In genomic region chr3:96564633-96565032, GRCm38 (mm10) we compare ENCODE assay signal across 8 mouse cellular contexts. TPM values are rescaled to one million over a fixed set of nuclear protein-coding genes. Genes with fewer than 3 reads are reported as not detected.
A peak's percentile ranks its signal among the peaks of the same experiment; 100 is the strongest.
DNase-seq lines count a peak whose midpoint lies in the region; ATAC-seq and TF ChIP-seq lines count a peak whose summit lies in the region.

No protein-coding gene starts in this region.

- peaks cover 8% of the 10 kb centered on the region for H3K4me1 ChIP-seq in bone marrow, adult 2 months (ENCODE audit: control insufficient read depth, insufficient read depth, low read length)
- 0 out of 2 replicates have a peak, but pooled peaks cover 7% of the 10 kb centered on the region for H3K4me1 ChIP-seq in intestine, postnatal 0 days (replicated peaks; ENCODE audit: control insufficient read depth, insufficient read depth, low read length)
- H3K4me1 ChIP-seq in lung, embryonic 15.5 days, result peaks cover 55% of the 10 kb centered on the region

- H3K4me3 ChIP-seq in bone marrow, adult 2 months (replicated peaks; ENCODE audit: control insufficient read depth, low read depth, low read length), result peak overlapping the region; percentile 2
- H3K4me3 ChIP-seq in intestine, postnatal 0 days (ENCODE audit: low read depth, low read length), result no peak overlapping the region
- no peak overlapping the region for H3K4me3 ChIP-seq in lung, embryonic 15.5 days

- WGBS in bone marrow, adult 2 months, result 1% methylated on average over 7 of the region's 7 CpGs
- WGBS in intestine, postnatal 0 days, result 26% methylated on average over 7 of the region's 7 CpGs
- WGBS in lung, embryonic 15.5 days, result 31% methylated on average over 7 of the region's 7 CpGs

- peak overlapping the region; percentile 64 for H3K27ac ChIP-seq in bone marrow, adult 2 months (ENCODE audit: control insufficient read depth, insufficient read depth, low read depth, low read length, poor library complexity)
- H3K27ac ChIP-seq in intestine, postnatal 0 days (ENCODE audit: low read depth, low read length), result peak overlapping the region; percentile 65
- peak overlapping the region; percentile 93 for H3K27ac ChIP-seq in lung, embryonic 15.5 days

- no peak overlapping the region for H3K9ac ChIP-seq in intestine, postnatal 0 days (ENCODE audit: low read depth, low read length)
- H3K9ac ChIP-seq in lung, embryonic 15.5 days, result no peak overlapping the region

- no peak for TF ChIP-seq CTCF in bone marrow, adult 2 months (IDR thresholded peaks at IDR 0.05; ENCODE audit: control insufficient read depth, insufficient read depth, low read length)
- no peak for TF ChIP-seq CTCF in intestine, postnatal 0 days (IDR thresholded peaks at IDR 0.05; ENCODE audit: low read depth)

- ATAC-seq in intestine, postnatal 0 days, result no peak; the same call in 1 of the 2 replicates
- ATAC-seq in lung, embryonic 15.5 days (ENCODE audit: borderline replicate concordance, extremely low read depth, low FRiP score, low TSS enrichment), result peak; percentile 28; the same call in 1 of the 2 replicates

- H3K4me2 ChIP-seq in intestine, postnatal 0 days (replicated peaks; ENCODE audit: low read depth), result peak overlapping the region; percentile 40
- peak overlapping the region; percentile 25; the same call in 1 of the 2 replicates for H3K4me2 ChIP-seq in lung, embryonic 15.5 days

- H3K27me3 ChIP-seq in intestine, postnatal 0 days (replicated peaks; ENCODE audit: control insufficient read depth, insufficient read depth, low read length), result no peaks in the 10 kb centered on the region
- H3K27me3 ChIP-seq in lung, embryonic 15.5 days, result no peaks in the 10 kb centered on the region

- H3K36me3 ChIP-seq in intestine, postnatal 0 days (ENCODE audit: control insufficient read depth, insufficient read depth), result peaks cover 18% of the 10 kb centered on the region
- H3K36me3 ChIP-seq in lung, embryonic 15.5 days, result peaks cover 18% of the 10 kb centered on the region

- no peak for TF ChIP-seq POLR2A in bone marrow, adult 2 months (IDR thresholded peaks at IDR 0.05; ENCODE audit: borderline replicate concordance, control insufficient read depth, low read depth, low read length)

- peak; percentile 45 for DNase-seq in gastrocnemius, postnatal 25 days
- no peak for DNase-seq in gastrocnemius, adult 8-10 months (ENCODE audit: low spot score in 2 of 2)
- peak; percentile 60 for DNase-seq in thymus, postnatal 25 days
- DNase-seq in right cerebral cortex, postnatal 14 days, result no peak
- no peak for DNase-seq in cerebellum, postnatal 4 days (ENCODE audit: low spot score in 2 of 2)

- H3K9me3 ChIP-seq in intestine, postnatal 0 days (ENCODE audit: control insufficient read depth), result no peaks in the 10 kb centered on the region
- no peaks in the 10 kb centered on the region for H3K9me3 ChIP-seq in lung, embryonic 15.5 days

RNA-seq across cellular contexts. Expression of gene Txnip, which starts 6.9 kb away (rescaled TPM):
- total RNA-seq in gastrocnemius, postnatal 25 days (2021), result 100 to 1,000 TPM; 343 to 504 TPM
- 100 to 1,000 TPM; 365 to 573 (median 474) TPM for total RNA-seq in gastrocnemius, adult 8-10 months (2022)
- 104 and 163 TPM in 2 replicates for polyA plus RNA-seq in bone marrow, adult 2 months (2011; ENCODE audit: insufficient read depth, insufficient read length, low replicate concordance, missing spikeins)
- 244 and 254 TPM in 2 replicates for polyA plus RNA-seq in intestine, postnatal 0 days (2015; fragmentation: Nextera tagmentation; extraction: Ambion mirVana)
- polyA plus RNA-seq in lung, embryonic 15.5 days (2015; fragmentation: Nextera tagmentation; extraction: Ambion mirVana), result 129 and 141 TPM in 2 replicates

RNA-seq across cellular contexts. Expression of gene Gm16253, which starts 12.2 kb away (rescaled TPM):
- 1 to 10 TPM; 1.1 TPM for total RNA-seq in gastrocnemius, postnatal 25 days (2021)
- 1 to 10 TPM in 3 of 4 experiments, not detected in 1; 1.2 to 1.5 (median 1.2) TPM for total RNA-seq in gastrocnemius, adult 8-10 months (2022)
- not detected in 2 replicates for polyA plus RNA-seq in bone marrow, adult 2 months (2011; ENCODE audit: insufficient read depth, insufficient read length, low replicate concordance, missing spikeins)
- polyA plus RNA-seq in intestine, postnatal 0 days (2015; fragmentation: Nextera tagmentation; extraction: Ambion mirVana), result 0.31 and 0.41 TPM in 2 replicates
- 1.1 and 1.3 TPM in 2 replicates for polyA plus RNA-seq in lung, embryonic 15.5 days (2015; fragmentation: Nextera tagmentation; extraction: Ambion mirVana)

RNA-seq across cellular contexts. Expression of gene Polr3gl, which starts 29.3 kb away (rescaled TPM):
- total RNA-seq in gastrocnemius, postnatal 25 days (2021), result 10 to 100 TPM; 34.0 to 38.1 TPM
- 10 to 100 TPM; 39.8 to 59.8 (median 51.8) TPM for total RNA-seq in gastrocnemius, adult 8-10 months (2022)
- 61.0 and 72.3 TPM in 2 replicates for polyA plus RNA-seq in bone marrow, adult 2 months (2011; ENCODE audit: insufficient read depth, insufficient read length, low replicate concordance, missing spikeins)
- polyA plus RNA-seq in intestine, postnatal 0 days (2015; fragmentation: Nextera tagmentation; extraction: Ambion mirVana), result 16.4 and 18.7 TPM in 2 replicates
- polyA plus RNA-seq in lung, embryonic 15.5 days (2015; fragmentation: Nextera tagmentation; extraction: Ambion mirVana), result 38.3 and 39.8 TPM in 2 replicates

RNA-seq across cellular contexts. Expression of gene Ankrd34a, which starts 31.8 kb away (rescaled TPM):
- total RNA-seq in gastrocnemius, postnatal 25 days (2021), result 1 to 10 TPM in 1 of 2 experiments, under 1 TPM in 1; 0.95 to 1.1 TPM
- 1 to 10 TPM in 2 of 4 experiments, under 1 TPM in 2; 0.64 to 1.6 (median 1.1) TPM for total RNA-seq in gastrocnemius, adult 8-10 months (2022)
- not detected in 2 replicates for polyA plus RNA-seq in bone marrow, adult 2 months (2011; ENCODE audit: insufficient read depth, insufficient read length, low replicate concordance, missing spikeins)
- 0.92 and 1.3 TPM in 2 replicates for polyA plus RNA-seq in intestine, postnatal 0 days (2015; fragmentation: Nextera tagmentation; extraction: Ambion mirVana)
- polyA plus RNA-seq in lung, embryonic 15.5 days (2015; fragmentation: Nextera tagmentation; extraction: Ambion mirVana), result 1.8 and 2.2 TPM in 2 replicates

RNA-seq across cellular contexts. Expression of gene Lix1l, which starts 36.3 kb away (rescaled TPM):
- 1 to 10 TPM; 6.7 to 7.0 TPM for total RNA-seq in gastrocnemius, postnatal 25 days (2021)
- total RNA-seq in gastrocnemius, adult 8-10 months (2022), result 1 to 10 TPM; 3.5 to 6.8 (median 4.4) TPM
- polyA plus RNA-seq in bone marrow, adult 2 months (2011; ENCODE audit: insufficient read depth, insufficient read length, low replicate concordance, missing spikeins), result 3.3 and 5.7 TPM in 2 replicates
- 2.2 and 2.4 TPM in 2 replicates for polyA plus RNA-seq in intestine, postnatal 0 days (2015; fragmentation: Nextera tagmentation; extraction: Ambion mirVana)
- 6.9 and 7.9 TPM in 2 replicates for polyA plus RNA-seq in lung, embryonic 15.5 days (2015; fragmentation: Nextera tagmentation; extraction: Ambion mirVana)

Comparison
In these comparisons a context has a peak if more than half of its experiments do, and no peak if none do; other contexts are left out.
1. DNase-seq: peak in gastrocnemius, postnatal 25 days (single experiment) and thymus, postnatal 25 days (single experiment); none in gastrocnemius, adult 8-10 months (0 of 2), right cerebral cortex, postnatal 14 days (single experiment) and cerebellum, postnatal 4 days (0 of 2).
2. Peak in every context shown above with its lines, with median percentiles within 50 percentile points of each other: H3K27ac ChIP-seq.